Mouse (Mus musculus) heart, postnatal 0 days (tissue): Measurements from ENCODE around the gene Gm7271. TPM values are rescaled to one million over a fixed set of nuclear protein-coding genes. Genes with fewer than 3 reads are reported as not detected.

Experiments
- ATAC-seq: fragments of 200-750 bp; cut with Nextera tagmentation; 2 replicates; pipeline ENCODE4 v1.8.0; 2017; ENCODE audit warnings: low read depth, moderate number of reproducible peaks, moderate library complexity; ENCODE audit not compliant: insufficient read depth
- DNase-seq: peaks from one replicate; pipeline ENCODE4 v3.0.0-alpha.2; 2016; ENCODE audit warnings: low spot score
- H3K27ac ChIP-seq: fragments of 300-500 bp; sonication (generic); 2 replicates; pipeline ENCODE4 v1.5.1; 2014; ENCODE audit warnings: low read depth, mild to moderate bottlenecking
- H3K27me3 ChIP-seq: fragments of 300-500 bp; sonication (generic); 2 replicates; pipeline ENCODE4 v1.6.1; 2014; ENCODE audit warnings: low read length, mixed read lengths; ENCODE audit not compliant: control insufficient read depth, insufficient read depth
- H3K36me3 ChIP-seq: fragments of 300-500 bp; sonication (generic); replicated peaks from 2 replicates; pipeline ENCODE4 v1.6.1; 2014; ENCODE audit warnings: low read length, mixed read lengths; ENCODE audit not compliant: control insufficient read depth, insufficient read depth
- H3K4me1 ChIP-seq: fragments of 300-500 bp; sonication (generic); 2 replicates; pipeline ENCODE4 v1.6.1; 2014; ENCODE audit warnings: antibody characterized with exemption; ENCODE audit not compliant: control insufficient read depth, insufficient read depth
- H3K4me2 ChIP-seq: fragments of 300-500 bp; sonication (generic); 2 replicates; pipeline ENCODE4 v1.6.1; 2014; ENCODE audit warnings: low read depth, mild to moderate bottlenecking, low read length, moderate library complexity
- H3K4me3 ChIP-seq: fragments of 300-500 bp; sonication (generic); 2 replicates; pipeline ENCODE4 v1.5.1; 2014; ENCODE audit warnings: low read depth, low read length
- H3K9ac ChIP-seq: fragments of 300-500 bp; sonication (generic); replicated peaks from 2 replicates; pipeline ENCODE4 v1.6.1; 2014; ENCODE audit warnings: low read depth, low read length, mixed read lengths
- H3K9me3 ChIP-seq: fragments of 300-500 bp; sonication (generic); replicated peaks from 2 replicates; pipeline ENCODE4 v1.6.1; 2016; ENCODE audit warnings: low read length; ENCODE audit not compliant: control insufficient read depth
- CTCF ChIP-seq: IDR thresholded peaks from 2 replicates; pipeline ENCODE4 v1.5.1; 2016; ENCODE audit warnings: antibody characterized with exemption, control low read depth, low read depth
- EP300 ChIP-seq: IDR thresholded peaks from 2 replicates; pipeline ENCODE4 v1.6.1; 2016; ENCODE audit warnings: antibody characterized with exemption, low read depth
- WGBS: fragments of 180-500 bp; shearing (Covaris S2); extraction: QIAGEN DNeasy Blood & Tissue Kit; methylation state at CpG from one replicate; pipeline ENCODE4 v1.1.7; 2014; 5-methylcytosine and 5-hydroxymethylcytosine counted together
- polyA plus RNA-seq: library from polyadenylated mRNA; unstranded; fragments of >200 nt; fragmentation: Nextera tagmentation; extraction: Ambion mirVana; gene quantifications from 2 replicates; pipeline ENCODE4 v1.2.1, GENCODE M21; 2015
- total RNA-seq: library from RNA; depleted of rRNA; stranded (reverse); fragments of >200 nt; gene quantifications from 2 replicates; pipeline ENCODE4 v1.2.3, GENCODE M21; 2014; ENCODE audit warnings: low replicate concordance

The Gm7271 gene
- total and polyA plus RNA-seq, 2 experiments from 2014 or later, result not detected

- ATAC-seq (no peak), DNase-seq (no peak)
- Histone ChIP-seq H3K36me3 (no peaks in the 10 kb centered on the region), H3K27me3 (no peaks in the 10 kb centered on the region), H3K4me3 (no peak overlapping the region), H3K9me3 (no peaks in the 10 kb centered on the region), H3K4me2 (no peak overlapping the region), H3K4me1 (no peaks in the 10 kb centered on the region), H3K9ac (no peak overlapping the region), H3K27ac (no peak overlapping the region)
- no peak for TF ChIP-seq CTCF
- 32% methylated on average over 9 of the region's 9 CpGs for WGBS
Observed at GRCm38 (mm10) chr5:76477764-76478163, 6.1 kb upstream of the Gm7271 start.

GRCm38 (mm10) chr5:76495126-76495525 is 11.3 kb downstream of the Gm7271 start:
- Histone ChIP-seq H3K9me3 (no peaks in the 10 kb centered on the region), H3K4me3 (no peak overlapping the region), H3K4me1 (no peaks in the 10 kb centered on the region), H3K4me2 (no peak overlapping the region), H3K27ac (no peak overlapping the region), H3K27me3 (peaks cover 3% of the 10 kb centered on the region; the same call in 1 of the 2 replicates), H3K36me3 (no peaks in the 10 kb centered on the region), H3K9ac (no peak overlapping the region)
- TF ChIP-seq CTCF, result no peak
- ATAC-seq (no peak), DNase-seq (no peak)
- 81% methylated on average over 13 of the region's 13 CpGs for WGBS

GRCm38 (mm10) chr5:76522446-76522845 is 38.6 kb downstream of the Gm7271 start:
- no peaks in the 10 kb centered on the region for H3K27me3 ChIP-seq
- 69% methylated on average over 1 of the region's 1 CpGs for WGBS
- TF ChIP-seq EP300 (no peak), CTCF (no peak)

GRCm38 (mm10) chr5:76524623-76525022 is 40.8 kb downstream of the Gm7271 start:
- H3K4me1 ChIP-seq, result peaks cover under 1% of the 10 kb centered on the region; the same call in 1 of the 2 replicates
- no peak overlapping the region for H3K9ac ChIP-seq
- ATAC-seq (no peak), DNase-seq (no peak)
- H3K27me3 ChIP-seq, result no peaks in the 10 kb centered on the region
- no peak overlapping the region for H3K4me3 ChIP-seq
- no peaks in the 10 kb centered on the region for H3K9me3 ChIP-seq
- no peak overlapping the region for H3K4me2 ChIP-seq
- H3K36me3 ChIP-seq, result no peaks in the 10 kb centered on the region
- no peak overlapping the region for H3K27ac ChIP-seq
- TF ChIP-seq EP300 (no peak), CTCF (no peak)
- 56% methylated on average over 5 of the region's 5 CpGs for WGBS

More at GRCm38 (mm10) chr5:76522446-76522845, 38.6 kb downstream of the Gm7271 start:
- no peak overlapping the region for H3K9ac ChIP-seq
- H3K27ac ChIP-seq, result no peak overlapping the region
- H3K4me1 ChIP-seq, result no peaks in the 10 kb centered on the region
- H3K4me3 ChIP-seq, result no peak overlapping the region
- no peak for ATAC-seq
- DNase-seq, result no peak
- no peak overlapping the region for H3K4me2 ChIP-seq
- no peaks in the 10 kb centered on the region for H3K9me3 ChIP-seq
- H3K36me3 ChIP-seq, result no peaks in the 10 kb centered on the region

GRCm38 (mm10) chr5:76525066-76525465 is 41.2 kb downstream of the Gm7271 start:
- WGBS, result 43% methylated on average over 4 of the region's 4 CpGs
- H3K4me2 ChIP-seq, result no peak overlapping the region

GRCm38 (mm10) chr5:76525829-76526228 is 42.0 kb downstream of the Gm7271 start:
- Histone ChIP-seq H3K27me3 (no peaks in the 10 kb centered on the region), H3K27ac (no peak overlapping the region), H3K36me3 (no peaks in the 10 kb centered on the region), H3K4me3 (no peak overlapping the region), H3K9me3 (no peaks in the 10 kb centered on the region), H3K4me2 (no peak overlapping the region), H3K9ac (no peak overlapping the region), H3K4me1 (peaks cover 9% of the 10 kb centered on the region)
- TF ChIP-seq CTCF, result peak; percentile 30; the same call in 1 of the 2 replicates
- no peak for TF ChIP-seq EP300
- DNase-seq (no peak), ATAC-seq (no peak)
- WGBS, result 28% methylated on average over 2 of the region's 2 CpGs

More at GRCm38 (mm10) chr5:76525066-76525465, 41.2 kb downstream of the Gm7271 start:
- H3K27ac ChIP-seq, result no peak overlapping the region
- no peak overlapping the region for H3K9ac ChIP-seq
- H3K36me3 ChIP-seq, result no peaks in the 10 kb centered on the region
- DNase-seq (no peak), ATAC-seq (no peak)
- H3K27me3 ChIP-seq, result no peaks in the 10 kb centered on the region
- H3K9me3 ChIP-seq, result no peaks in the 10 kb centered on the region
- no peak for TF ChIP-seq CTCF
- TF ChIP-seq EP300, result no peak
- H3K4me3 ChIP-seq, result no peak overlapping the region
- peaks cover 5% of the 10 kb centered on the region for H3K4me1 ChIP-seq
